Mouse (Mus musculus) midbrain, embryonic 15.5 days (tissue): ENCODE measurements at regions not wholly inside any gene's neighbourhood (a gene's known extent, or its start where the extent isn't known, plus 50 kb on each side); places are given as distances from the start of the nearest gene placed in this dataset.

Source experiments
- ATAC-seq: fragments of 200-750 bp; cut with Nextera tagmentation; replicated peaks from 2 replicates; pipeline ENCODE4 v1.8.0; 2017; ENCODE audit warnings: moderate TSS enrichment
- H3K27ac ChIP-seq: fragments of 300-500 bp; sonication (generic); 2 replicates; pipeline ENCODE4 v1.5.1; 2015; ENCODE audit warnings: mild to moderate bottlenecking, inconsistent platforms
- H3K27me3 ChIP-seq: fragments of 300-500 bp; sonication (generic); replicated peaks from 2 replicates; pipeline ENCODE4 v1.6.1; 2015; ENCODE audit warnings: inconsistent platforms
- H3K36me3 ChIP-seq: fragments of 300-500 bp; sonication (generic); replicated peaks from 2 replicates; pipeline ENCODE4 v1.6.1; 2015; ENCODE audit warnings: inconsistent platforms
- H3K4me1 ChIP-seq: fragments of 300-500 bp; sonication (generic); 2 replicates; pipeline ENCODE4 v1.6.1; 2015; ENCODE audit warnings: inconsistent platforms
- H3K4me2 ChIP-seq: fragments of 300-500 bp; sonication (generic); 2 replicates; pipeline ENCODE4 v1.6.1; 2015; ENCODE audit warnings: inconsistent platforms, mild to moderate bottlenecking, moderate library complexity
- H3K4me3 ChIP-seq: fragments of 300-500 bp; sonication (generic); 2 replicates; pipeline ENCODE4 v1.5.1; 2015; ENCODE audit warnings: mild to moderate bottlenecking, inconsistent platforms
- H3K9ac ChIP-seq: fragments of 300-500 bp; sonication (generic); 2 replicates; pipeline ENCODE4 v1.6.1; 2015; ENCODE audit warnings: mild to moderate bottlenecking, inconsistent platforms
- H3K9me3 ChIP-seq: fragments of 300-500 bp; sonication (generic); 2 replicates; pipeline ENCODE4 v1.6.1; 2016; ENCODE audit warnings: inconsistent platforms

GRCm38 (mm10) chr2:146802973-146803372, 52.7 kb upstream of the Kiz start:
- no peak overlapping the region for H3K4me3 ChIP-seq
- H3K4me2 ChIP-seq = no peak overlapping the region
- H3K9ac ChIP-seq = no peak overlapping the region
- no peak overlapping the region for H3K27ac ChIP-seq
- no peaks in the 10 kb centered on the region for H3K36me3 ChIP-seq
- no peak for ATAC-seq
- H3K27me3 ChIP-seq = no peaks in the 10 kb centered on the region
- H3K9me3 ChIP-seq = 0 out of 2 replicates have a peak, but pooled peaks cover 2% of the 10 kb centered on the region
- H3K4me1 ChIP-seq = no peaks in the 10 kb centered on the region
